Mouse (Mus musculus): Measurements from ENCODE around the gene Gm17334.

The Gm17334 gene

DNA sequence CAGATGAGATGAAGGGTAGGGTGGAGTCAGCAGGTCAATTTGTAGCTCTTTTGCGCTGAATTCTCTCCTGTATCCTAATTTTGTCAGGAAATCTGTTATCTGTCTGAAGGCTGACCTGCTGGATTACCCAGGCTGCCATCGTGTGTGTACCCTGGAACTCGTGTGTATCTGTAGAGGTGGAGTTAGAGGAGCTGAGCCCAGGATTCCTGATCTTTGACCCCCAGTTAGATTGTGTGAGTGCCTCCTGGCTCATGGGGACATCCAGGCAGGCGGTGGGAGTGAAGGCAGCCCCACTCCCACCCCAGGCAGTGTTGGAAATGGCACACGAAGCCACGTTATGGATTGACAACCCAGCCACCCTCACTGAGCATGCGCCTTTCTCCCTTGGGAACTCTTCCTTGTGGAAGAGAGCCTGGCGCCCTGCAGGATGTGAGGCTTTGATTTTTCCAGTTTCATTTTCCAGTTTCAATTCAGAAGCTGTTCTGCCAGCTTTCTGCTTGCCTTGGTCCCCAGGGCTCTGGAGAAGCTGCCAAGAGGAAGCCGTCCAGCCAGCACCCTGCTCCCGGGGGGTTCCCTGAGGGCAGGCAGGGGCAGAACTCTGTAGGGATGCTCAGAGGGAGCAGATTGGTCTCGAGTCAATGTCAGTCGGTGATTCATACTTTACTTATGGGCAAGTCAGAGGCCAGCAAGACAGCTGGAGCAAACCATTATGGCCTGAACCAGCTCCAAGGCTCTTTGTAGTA is 23.6 kb upstream of the Gm17334 start:
- no peak for DNase-seq

DNA sequence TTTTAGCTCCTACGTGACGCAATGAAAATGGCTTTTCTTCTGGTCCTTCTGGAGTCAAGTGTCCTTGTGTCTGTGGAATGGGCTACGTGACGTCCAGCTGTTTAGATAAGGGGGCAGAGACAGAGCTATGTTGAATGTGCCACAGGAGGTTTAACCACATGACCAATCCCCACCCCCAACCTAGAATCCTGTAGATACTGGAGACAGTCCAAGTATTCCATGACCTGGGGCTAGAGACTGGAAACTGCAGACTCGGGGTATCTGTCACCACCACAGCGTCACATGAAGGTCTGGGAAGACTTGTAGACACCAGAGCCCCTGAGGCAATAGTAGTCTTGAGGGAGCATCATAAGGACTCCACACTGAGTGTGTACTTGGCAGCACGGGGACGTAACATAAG is 22.8 kb upstream of the Gm17334 start:
- DNase-seq, result no peak

DNA sequence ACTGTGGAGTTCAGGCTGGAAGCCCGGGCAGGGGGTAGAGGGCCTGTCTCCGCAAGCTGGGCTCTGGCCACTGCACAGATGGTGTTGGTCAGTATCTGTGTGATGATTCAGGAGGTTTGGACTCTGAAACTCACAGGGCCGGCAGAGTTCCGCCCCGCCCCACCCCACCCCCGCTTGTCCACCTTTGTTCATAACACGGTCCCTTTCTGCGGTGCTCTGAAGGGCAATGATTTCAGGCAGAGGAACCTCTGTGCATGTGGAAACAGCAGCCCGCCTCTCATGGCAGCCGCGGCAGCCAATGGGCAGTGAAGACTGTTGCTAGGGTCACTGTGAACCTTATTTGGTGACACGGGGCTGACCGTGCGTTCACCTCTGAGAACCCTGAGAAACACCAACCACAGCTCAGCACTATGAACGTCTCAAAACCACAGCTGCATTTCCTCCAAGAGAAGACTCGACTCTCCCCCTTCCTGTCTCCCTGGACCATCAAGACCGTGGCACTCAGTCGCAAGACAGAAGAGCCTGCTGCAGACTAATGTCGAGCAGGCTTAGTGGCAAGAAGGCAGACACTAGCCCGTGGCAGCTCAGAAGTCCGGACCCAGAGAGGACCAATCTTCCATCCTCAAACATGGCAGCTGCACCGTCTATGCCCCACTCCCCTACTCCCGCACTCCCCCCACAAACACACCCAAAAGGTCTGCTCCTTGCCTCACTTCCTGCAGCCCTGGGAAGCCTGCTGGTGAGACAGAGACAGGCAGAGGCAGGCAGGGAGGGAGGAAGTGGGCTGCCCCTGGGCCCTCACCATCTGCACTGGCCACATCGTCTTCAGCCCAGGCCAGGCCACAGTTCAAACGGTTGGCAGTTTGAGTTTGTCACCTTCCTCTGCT is 21.9 kb upstream of the Gm17334 start:
- peak; percentile 76 to 82 for DNase-seq

DNA sequence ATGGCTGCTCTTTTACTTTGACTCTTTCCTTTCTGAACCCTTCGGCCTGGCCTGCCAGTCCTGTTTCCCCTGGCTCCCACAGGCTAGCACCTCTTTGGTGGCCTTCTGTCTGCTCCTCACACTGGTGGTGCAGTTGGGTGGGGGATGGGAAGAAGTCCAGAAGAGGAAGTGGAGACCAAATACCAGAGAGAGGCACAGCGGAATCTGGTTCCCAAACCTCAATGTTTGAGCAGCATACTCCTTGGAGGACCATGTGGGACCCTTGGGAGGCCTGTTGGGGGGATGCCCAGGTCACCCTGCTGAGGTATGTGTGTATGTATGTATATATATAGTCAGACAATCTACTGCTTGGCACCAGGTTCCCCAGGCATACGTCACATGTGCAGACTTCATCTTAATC is 21.0 kb upstream of the Gm17334 start:
- DNase-seq, result peak; percentile 32 to 34

DNA sequence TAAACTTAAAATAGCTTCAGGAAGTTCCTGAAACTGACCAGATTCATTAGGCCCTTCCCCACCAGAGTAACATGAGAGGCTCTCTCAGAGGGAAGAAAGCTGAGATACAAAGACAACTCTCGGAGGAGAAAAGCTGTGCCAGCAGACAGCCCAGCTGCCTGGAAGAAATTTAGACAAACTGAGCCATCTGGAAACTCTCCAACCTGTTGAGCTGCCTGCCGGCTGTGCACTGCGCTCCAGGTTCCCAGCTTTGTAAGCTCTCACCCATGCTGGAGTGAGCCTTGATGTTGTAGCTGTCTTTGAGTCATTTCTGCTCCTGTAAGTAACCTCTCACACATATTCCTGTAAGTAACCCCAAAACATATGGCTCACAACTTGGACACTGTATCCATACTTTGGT is 20.0 kb upstream of the Gm17334 start:
- DNase-seq, result no peak

DNA sequence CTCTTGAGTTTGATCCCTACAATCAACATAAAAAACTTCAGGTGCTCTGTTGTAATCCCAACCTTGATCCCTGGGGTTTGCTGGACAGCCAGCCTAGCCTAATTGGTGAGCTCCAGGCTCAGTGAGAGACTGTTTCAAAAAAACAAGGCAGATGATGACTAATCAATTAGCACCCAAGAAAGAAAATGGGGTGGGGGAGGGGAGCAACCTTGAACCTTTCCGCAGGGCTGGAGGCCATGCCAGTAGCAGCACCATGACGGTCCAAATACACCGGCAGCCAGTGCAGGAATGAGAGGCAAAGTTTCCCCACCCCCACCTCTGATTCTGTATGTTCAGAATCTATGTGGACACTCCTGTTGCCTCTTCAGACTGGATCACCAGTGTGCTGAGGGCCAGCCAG is 16.3 kb upstream of the Gm17334 start:
- no peak for DNase-seq

DNA sequence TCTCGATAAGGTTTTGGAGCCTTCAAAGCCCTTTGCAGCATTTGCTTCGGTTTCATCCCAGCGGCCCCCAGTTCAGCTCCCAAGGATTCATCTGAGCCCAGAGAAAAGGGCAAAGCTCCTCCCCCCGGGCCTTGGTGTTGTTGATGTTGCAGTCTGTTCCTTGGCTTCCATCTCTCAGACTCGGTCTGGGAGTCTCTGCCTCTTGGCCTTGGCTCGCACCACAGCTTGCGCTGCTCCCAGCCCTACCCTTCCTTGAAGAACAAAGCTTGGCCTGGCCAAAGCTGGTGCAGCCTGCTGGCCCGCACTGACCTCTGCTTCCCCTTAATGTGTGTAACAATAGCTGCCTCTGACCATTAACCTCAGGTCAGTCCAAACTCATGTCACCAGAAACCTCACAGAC is 15.2 kb upstream of the Gm17334 start:
- no peak for DNase-seq

DNA sequence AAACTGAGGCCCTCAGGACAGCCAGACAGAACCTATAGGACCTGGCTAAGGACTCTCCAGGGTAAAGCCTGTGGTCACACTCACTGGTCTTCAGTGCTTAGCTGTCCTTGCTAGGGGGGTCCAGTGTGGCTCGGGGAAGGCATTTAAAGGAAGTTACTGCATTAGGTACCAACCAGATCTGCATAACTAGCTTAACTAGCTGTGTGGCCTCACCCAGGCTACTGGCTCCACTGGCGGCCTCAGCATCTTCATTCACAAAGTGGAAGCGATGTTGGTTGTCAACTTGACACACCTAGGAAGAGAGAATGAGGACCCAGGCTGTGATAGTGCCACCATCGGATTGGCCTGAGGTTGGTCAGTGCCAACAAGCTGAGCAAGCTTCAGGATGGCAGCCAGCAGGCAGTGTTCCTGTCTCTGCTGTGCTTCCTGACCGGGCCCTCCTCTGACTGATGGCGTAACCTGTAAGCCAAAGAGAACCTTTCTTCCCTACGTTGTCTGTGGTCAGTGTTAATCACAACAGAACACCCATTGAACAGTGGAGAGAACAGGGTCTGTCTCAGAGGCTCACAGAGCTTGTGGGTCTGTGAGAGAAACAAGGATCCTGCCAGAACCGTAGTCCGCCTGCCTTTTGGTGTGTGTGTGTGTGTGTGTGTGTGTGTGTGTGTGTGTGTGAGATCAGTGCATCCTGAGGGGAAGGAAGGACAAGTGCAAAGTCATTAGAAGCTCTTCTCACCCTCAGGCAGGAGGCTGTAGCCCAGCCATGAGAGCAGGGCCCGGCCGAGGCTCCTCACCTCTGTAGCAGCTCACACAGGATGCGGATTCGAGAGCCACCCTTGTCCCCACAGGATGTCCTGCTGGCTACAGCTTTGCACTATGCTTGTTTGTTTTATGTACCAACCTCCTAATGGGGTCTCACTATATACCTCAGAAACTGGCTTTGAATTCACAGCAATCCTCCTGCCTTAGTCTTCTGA is 13.4 kb upstream of the Gm17334 start:
- DNase-seq, result peak in 1 of 2 experiments; percentile 28

DNA sequence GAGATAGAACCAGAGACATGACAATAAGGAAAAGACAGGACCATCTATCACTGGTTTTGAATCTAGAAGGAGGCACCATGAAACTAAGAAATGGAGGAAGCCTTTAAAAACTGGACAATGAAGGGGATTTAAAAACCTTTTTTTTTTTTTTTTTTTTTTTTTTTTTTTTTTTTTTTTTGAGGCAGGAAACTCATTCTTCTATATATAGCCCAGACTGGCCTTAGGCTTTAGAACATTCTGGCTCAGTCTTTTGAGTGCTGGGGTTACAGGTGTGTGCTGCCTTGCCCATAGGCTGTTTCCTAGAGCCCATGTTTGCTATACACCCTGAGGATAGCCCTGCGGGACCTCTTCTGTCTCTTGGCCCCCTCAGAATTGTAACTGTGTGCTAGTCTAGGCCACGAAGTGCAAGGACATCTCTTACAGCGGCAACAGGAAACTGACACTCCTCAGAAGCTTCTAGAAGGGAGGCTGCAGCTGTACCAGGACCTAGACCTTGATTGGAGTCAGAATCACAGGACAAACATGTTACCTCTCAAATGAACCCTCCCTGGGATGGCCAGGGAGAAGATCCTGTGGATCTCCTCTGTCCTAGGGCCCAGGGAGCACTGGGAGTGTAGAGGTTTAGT is 12.4 kb upstream of the Gm17334 start:
- DNase-seq, result peak; percentile 26 to 36

DNA sequence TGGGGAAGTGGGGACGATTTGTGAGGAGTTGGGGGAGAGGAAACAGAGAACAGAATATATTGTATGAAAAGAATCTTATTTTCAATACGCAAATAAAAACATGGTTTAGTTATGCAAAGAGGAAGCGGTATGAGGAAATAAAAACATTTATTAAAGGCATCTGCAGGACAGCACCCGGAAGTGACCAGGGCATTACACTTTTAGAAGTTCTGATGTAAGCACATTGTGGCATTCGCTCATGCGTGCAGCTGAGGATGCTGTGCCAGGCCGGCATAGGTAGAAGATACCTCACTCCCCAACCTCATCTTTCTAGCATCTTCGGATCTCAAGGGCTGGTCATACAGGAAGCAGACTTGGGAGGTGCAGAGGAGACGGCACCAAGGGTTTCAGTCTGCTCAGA is 10.3 kb upstream of the Gm17334 start:
- DNase-seq, result no peak

DNA sequence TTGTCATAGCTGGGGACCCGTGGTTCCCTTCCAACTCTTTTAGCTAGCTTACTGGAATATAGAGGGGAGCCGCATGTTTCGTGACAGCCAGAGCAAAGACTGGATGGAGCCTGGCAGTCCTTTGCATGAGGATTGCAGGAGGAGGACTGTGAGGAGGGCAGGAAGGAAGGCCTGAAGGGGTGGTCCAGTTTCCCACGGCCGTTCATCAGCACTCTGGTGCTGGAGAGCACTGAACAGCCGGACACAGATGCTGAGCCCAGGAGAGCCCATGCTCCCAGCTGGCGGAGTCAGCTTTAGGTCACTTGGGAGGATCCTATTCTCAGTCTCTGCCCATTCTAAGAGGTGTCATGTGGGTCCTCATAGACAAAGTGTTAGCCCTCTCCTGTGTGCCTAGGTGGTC is 9.0 kb upstream of the Gm17334 start:
- DNase-seq, result no peak

DNA sequence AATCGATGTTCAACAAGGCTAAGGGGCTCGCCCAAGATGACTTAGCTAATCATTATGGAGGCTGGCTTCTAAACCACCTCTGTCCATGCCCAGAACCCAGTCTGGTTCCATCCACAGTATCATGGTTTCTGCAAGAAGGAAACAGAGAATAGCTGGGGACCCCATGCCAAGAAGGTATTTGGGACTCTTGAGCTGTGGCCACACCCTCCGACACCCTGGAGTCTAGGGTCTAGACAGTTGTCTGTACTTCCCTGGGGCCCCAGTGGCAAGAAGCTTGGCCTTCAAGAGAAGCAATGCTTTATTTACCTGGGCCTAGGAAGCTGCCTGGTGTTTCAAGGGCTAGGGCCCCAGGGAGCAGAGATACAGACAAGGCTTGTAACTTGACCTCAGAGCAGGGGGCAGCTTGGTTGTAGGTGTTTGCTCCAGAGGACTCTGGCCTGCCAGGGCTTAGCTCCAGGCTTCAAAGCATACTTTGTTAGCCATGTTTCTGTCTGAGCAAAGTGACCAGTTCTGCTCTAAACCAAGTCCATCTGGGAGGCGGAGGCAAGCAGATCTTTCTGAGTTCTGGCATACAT is 8.3 kb upstream of the Gm17334 start:
- DNase-seq, result no peak

DNA sequence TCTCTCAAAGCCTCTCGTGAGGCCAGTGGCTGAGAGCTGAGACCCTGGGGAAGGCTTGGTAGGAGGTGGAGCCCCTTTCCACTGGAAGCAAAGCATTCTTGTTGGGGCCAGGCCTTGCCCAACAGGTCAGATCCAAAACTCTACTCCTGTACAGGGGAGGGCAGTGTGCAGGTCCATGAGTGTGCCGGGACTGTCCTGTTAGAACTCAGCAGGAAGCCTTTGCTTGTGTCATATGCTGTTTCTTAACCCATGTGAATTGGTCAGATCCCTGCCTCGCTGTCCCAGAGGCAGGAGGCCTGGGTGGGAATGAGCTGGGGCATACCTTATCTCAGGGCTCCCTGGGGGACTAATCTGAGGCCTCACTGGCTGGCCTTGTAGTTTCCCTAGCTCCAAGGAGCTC is 7.3 kb upstream of the Gm17334 start:
- DNase-seq, result no peak

DNA sequence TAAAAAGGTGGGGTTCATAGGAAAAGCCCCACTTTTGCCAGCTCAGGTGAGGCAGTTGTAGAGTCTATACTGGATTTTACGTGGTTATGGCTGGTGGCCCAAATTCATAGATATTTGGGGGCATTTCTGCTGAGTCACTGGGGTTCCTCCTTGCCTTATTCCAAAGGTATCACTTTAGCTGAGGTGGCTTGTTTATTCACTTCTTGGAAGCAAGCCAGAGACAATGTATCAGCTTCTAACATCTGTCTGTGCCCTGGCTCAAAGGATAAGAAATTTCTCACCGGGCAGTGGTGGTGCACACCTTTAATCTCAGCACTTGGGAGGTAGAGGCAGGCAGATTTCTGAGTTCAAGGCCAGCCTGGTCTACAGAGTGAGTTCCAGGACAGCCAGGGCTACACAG is 6.8 kb upstream of the Gm17334 start:
- no peak for DNase-seq

DNA sequence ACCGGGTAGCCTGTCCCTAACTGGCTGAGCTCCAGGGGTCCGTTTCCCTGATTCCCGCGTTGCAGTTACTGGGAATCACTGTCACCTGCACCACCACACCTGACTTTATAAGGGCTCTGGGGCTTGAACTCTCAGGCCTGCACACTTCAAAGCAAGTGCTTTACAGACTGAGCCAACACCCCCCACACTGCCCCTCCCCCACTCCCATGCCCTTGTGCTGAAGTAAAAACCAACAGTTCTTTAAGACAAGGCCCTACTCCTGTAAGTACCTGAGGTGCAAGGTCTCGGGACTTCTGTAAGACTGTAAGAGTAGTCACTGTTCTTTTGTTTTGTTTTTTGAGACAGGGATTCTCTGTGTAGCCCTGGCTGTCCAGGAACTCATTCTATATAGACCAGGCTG is 5.5 kb upstream of the Gm17334 start:
- DNase-seq, result no peak

DNA sequence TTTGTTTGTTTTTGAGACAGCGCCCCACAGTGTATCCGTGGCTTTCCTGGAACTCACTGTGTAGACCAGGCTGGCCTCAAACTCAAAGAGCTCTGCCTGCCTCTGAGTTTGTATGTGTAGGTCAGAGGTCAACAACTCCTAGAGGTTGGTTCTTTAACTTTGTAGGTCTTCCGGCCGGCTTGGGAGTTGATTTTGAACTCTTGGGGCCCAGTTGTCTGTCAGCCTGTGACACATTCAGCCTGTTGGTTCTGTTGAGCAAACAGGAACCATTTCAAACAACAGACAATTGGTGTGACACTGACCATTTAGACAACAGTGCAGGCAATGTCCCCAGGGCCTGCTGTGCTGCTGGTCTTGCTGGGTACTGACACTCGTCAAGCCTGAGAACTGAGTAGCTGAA is 4.7 kb upstream of the Gm17334 start:
- DNase-seq, result no peak

DNA sequence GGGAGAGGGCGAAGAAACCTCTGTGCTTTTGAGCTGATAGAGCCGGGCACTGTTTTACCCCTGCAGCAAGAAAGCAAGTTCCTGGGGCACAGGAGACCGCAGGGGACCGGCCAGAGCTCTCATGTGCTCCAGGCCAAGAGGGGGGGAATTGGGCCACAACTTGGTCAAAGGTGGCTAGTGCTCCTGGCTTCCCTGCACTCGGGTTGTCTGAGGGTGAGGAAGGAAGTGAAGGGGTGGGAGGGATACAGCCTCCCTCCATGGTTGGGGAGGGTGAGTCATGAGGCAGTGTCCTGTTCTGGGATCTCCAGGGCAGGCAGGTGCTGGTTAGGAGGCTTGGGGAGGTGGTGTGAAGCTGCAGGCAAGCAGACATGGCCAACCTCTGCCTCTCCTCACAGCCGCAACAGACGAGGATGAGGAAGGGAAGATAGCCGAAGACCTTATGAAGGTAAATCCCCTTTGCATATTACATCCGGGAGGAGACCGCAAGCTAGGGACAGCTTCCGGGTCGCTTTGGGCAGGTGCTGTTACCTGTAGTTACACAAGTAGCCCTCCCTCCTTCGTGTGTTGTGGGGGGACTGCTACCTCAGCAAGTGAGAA is 1.8 kb upstream of the Gm17334 start:
- DNase-seq, result no peak

DNA sequence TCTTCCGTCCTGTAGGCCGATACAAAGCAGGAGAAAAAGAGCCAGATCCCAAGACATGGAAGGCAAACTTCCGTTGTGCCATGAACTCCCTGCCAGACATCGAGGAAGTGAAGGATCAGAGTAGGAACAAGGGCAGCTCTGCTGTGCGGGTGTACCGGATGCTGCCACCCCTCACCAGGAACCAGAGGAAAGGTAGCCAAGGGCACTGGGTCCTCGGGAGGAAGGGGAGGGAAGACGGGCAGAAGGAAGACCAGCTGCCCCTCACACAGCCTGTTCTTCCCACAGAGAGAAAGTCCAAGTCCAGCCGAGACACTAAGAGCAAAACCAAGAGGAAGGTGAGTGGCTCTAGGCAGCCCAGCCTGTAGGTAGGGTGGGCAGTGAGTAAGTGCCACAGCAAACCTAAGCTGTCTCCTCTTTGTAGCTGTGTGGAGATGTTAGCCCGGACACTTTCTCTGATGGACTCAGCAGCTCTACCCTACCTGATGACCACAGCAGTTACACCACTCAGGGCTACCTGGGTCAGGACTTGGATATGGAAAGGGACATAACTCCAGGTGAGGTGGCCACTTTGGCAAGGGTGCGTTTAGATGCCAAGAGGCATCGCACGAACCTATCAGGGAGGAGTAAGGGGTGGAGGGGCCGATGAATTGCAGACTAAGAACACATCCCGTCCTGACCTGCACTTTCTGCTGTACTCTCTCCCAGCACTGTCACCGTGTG is 814 bp upstream of the Gm17334 start:
- DNase-seq, result no peak

DNA sequence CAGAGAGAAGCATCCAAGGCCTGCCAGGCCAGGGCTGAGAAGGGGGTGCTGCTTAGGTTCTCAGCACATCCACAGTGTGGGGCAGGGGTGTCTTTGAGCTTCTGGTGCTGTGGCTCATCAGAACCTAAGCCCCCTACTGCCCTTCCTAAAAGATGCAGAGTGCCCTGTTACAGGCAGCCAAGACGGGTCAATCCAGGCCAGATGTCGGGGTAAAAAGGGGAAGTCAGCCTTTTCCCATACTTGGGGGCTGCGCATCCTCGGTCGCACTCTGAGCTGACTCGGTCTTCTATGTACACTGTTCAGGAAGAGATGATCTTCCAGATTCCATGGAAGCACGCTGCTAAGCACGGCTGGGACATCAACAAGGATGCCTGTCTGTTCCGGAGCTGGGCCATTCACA is 451 bp downstream of the Gm17334 start:
- DNase-seq, result no peak

DNA sequence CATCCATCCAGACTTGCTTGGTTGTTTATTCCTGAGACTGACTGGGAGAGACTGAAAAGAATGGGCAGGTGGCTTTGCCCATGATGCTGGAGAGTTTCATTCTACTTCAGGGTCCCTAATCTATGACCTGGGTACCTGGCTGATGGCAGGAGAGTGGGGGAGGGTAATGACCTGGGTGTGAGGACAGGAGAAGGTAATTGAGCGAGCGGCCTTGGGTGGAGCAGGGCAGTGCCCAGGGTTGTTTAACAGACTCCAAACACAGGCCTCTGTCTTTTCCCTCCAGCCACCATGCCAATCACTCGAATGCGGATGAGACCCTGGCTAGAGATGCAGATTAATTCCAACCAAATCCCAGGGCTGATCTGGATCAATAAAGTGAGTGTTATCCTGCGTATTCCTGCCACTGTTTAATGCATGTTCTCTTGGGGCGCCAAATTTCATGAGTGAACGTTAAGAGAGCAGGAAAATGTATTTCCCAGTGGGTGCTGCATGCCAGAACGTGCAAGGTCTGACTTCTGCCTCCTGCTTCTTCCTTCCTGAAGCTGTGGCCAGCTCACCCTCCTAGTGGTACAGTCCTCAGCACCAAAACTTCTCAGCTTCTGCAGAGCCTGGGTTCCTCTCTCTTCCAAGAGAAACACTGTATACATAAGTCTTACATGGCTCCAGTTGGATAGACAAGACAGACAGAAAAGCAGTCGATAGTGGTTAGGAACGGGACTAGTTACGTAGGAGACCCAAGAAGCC is 1.8 kb downstream of the Gm17334 start:
- DNase-seq, result peak in 1 of 2 experiments; percentile 30

Data from thymus, postnatal 36 days (tissue).